Mouse (Mus musculus): ENCODE measurements at regions not wholly inside any gene's neighbourhood (a gene's known extent, or its start where the extent isn't known, plus 50 kb on each side); places are given as distances from the start of the nearest gene placed in this dataset.

- dilution Hi-C loops (cut with MboI; ENCODE audit: extremely low pct_ligation_motif_present, extremely low pct_unique_long_range_greater_than_20kb, low sequenced_read_pairs) (no loop called here), in situ Hi-C loops (cut with MboI; ENCODE audit: low pct_ligation_motif_present, low pct_unique_long_range_greater_than_20kb, low sequenced_read_pairs) (no loop called here)
- no peak for DNase-seq (ENCODE audit: extremely low read depth)
Observed at GRCm38 (mm10) chr4:7385069-7385468, 853.8 kb downstream of the Car8 start.

DNA sequence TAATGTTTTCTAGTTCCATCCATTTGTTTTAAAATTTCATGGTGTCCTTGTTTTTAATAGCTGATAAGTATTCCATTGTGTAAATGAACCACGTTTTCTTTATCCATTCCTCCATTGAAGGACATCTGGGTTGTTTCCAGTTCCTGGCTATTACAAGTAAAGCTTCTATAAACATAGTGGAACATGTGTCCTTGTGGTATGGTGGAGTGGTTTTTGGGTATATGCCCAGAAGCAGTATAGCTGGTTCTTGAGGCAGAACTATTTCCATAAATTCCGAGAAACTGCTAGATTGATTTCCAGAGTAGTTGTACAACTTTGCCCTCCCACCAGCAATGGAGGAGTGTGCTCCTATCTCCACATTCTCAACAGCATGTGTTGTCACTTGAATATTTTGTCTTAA is 858.8 kb downstream of the Car8 start:
- Histone ChIP-seq H3K4me2 (ENCODE audit: insufficient read depth, low read depth, poor library complexity, severe bottlenecking) (no peak overlapping the region), H3K27ac (ENCODE audit: insufficient read depth, low read depth) (no peak overlapping the region), H3K27me3 (replicated peaks) (no peaks in the 10 kb centered on the region), H3K9ac (ENCODE audit: insufficient read depth, low read depth) (no peak overlapping the region), H3K4me3 (replicated peaks in 1 of 3; ENCODE audit: low read depth in 2 of 3, low read length in 2 of 3, poor library complexity in 1 of 3) (no peak overlapping the region), H3K36me3 (replicated peaks in 1 of 2; ENCODE audit: control insufficient read depth in 1 of 2, insufficient read depth in 1 of 2, low read length in 1 of 2) (no peaks in the 10 kb centered on the region), H3K79me2 (replicated peaks; ENCODE audit: control insufficient read depth, extremely low read depth, insufficient read depth, poor library complexity, severe bottlenecking) (no peaks in the 10 kb centered on the region), H3K4me1 (ENCODE audit: control insufficient read depth in 1 of 2, insufficient read depth in 2 of 2) (peaks cover 0 to 4% of the 10 kb centered on the region in 2 experiments; a peak in 1 of 4 replicates), H3K9me3 (replicated peaks; ENCODE audit: low read length) (no peaks in the 10 kb centered on the region)
- TF ChIP-seq ELF1 (IDR thresholded peaks at IDR 0.05; ENCODE audit: low read depth, low read length) = no peak
- no peak for TF ChIP-seq USF1 (IDR thresholded peaks at IDR 0.05; ENCODE audit: low read depth, low read length)
- no peak for TF ChIP-seq NRF1 (IDR thresholded peaks at IDR 0.05; ENCODE audit: low read depth, low read length)
- TF ChIP-seq BHLHE40 (IDR thresholded peaks at IDR 0.05; ENCODE audit: low read depth, low read length) = no peak
- TF ChIP-seq KAT2A (IDR thresholded peaks at IDR 0.05; ENCODE audit: insufficient replicate concordance, low read length) = no peak
- no peak for TF ChIP-seq ZKSCAN1 (IDR thresholded peaks at IDR 0.05; ENCODE audit: borderline replicate concordance, low read depth, low read length)
- TF ChIP-seq CTCF (conservative IDR thresholded peaks at IDR 0.05 in 1 of 2, IDR thresholded peaks at IDR 0.05 in 1 of 2; ENCODE audit: low read depth in 2 of 2, low read length in 2 of 2) = no peak
- no peak for TF ChIP-seq MEF2A (IDR thresholded peaks at IDR 0.05; ENCODE audit: borderline replicate concordance, low read depth, low read length)
- TF ChIP-seq MAZ (IDR thresholded peaks at IDR 0.05; ENCODE audit: low read depth, low read length) = no peak
- no peak for TF ChIP-seq SIN3A (IDR thresholded peaks at IDR 0.05; ENCODE audit: low read length)
- TF ChIP-seq POLR2A (IDR thresholded peaks at IDR 0.05; ENCODE audit: low read depth, low read length) = no peak
- no peak for TF ChIP-seq POLR2AphosphoS2 (IDR thresholded peaks at IDR 0.05; ENCODE audit: low read depth, low read length)
- TF ChIP-seq MXI1 (IDR thresholded peaks at IDR 0.05; ENCODE audit: low read depth, low read length) = no peak
- TF ChIP-seq CHD2 (IDR thresholded peaks at IDR 0.05; ENCODE audit: low read length) = no peak
- TF ChIP-seq RCOR1 (conservative IDR thresholded peaks at IDR 0.05; ENCODE audit: low read depth, low read length) = no peak
- no peak for TF ChIP-seq SMC3 (IDR thresholded peaks at IDR 0.05; ENCODE audit: low read depth, low read length)
- dilution Hi-C loops (cut with MboI; ENCODE audit: extremely low pct_ligation_motif_present, extremely low pct_unique_long_range_greater_than_20kb, low sequenced_read_pairs) (no loop called here), in situ Hi-C loops (cut with MboI; ENCODE audit: low pct_ligation_motif_present, low pct_unique_long_range_greater_than_20kb, low sequenced_read_pairs) (no loop called here)
- DNase-seq (ENCODE audit: extremely low read depth) = no peak

More at GRCm38 (mm10) chr4:7385069-7385468, 853.8 kb downstream of the Car8 start:
- H3K27ac ChIP-seq (ENCODE audit: insufficient read depth, low read depth) = no peak overlapping the region
- no peak overlapping the region for H3K4me2 ChIP-seq (ENCODE audit: insufficient read depth, low read depth, poor library complexity, severe bottlenecking)
- peaks cover 0 to 4% of the 10 kb centered on the region in 2 experiments; a peak in 1 of 4 replicates for H3K4me1 ChIP-seq (ENCODE audit: control insufficient read depth in 1 of 2, insufficient read depth in 2 of 2)
- H3K27me3 ChIP-seq (replicated peaks) = no peaks in the 10 kb centered on the region
- no peak overlapping the region for H3K9ac ChIP-seq (ENCODE audit: insufficient read depth, low read depth)
- no peaks in the 10 kb centered on the region for H3K79me2 ChIP-seq (replicated peaks; ENCODE audit: control insufficient read depth, extremely low read depth, insufficient read depth, poor library complexity, severe bottlenecking)
- H3K36me3 ChIP-seq (replicated peaks in 1 of 2; ENCODE audit: control insufficient read depth in 1 of 2, insufficient read depth in 1 of 2, low read length in 1 of 2) = no peaks in the 10 kb centered on the region
- no peak overlapping the region for H3K4me3 ChIP-seq (replicated peaks in 1 of 3; ENCODE audit: low read depth in 2 of 3, low read length in 2 of 3, poor library complexity in 1 of 3)
- no peak for TF ChIP-seq SMC3 (IDR thresholded peaks at IDR 0.05; ENCODE audit: low read depth, low read length)
- TF ChIP-seq TBP (conservative IDR thresholded peaks at IDR 0.05; ENCODE audit: low read depth, low read length) = no peak
- TF ChIP-seq TCF12 (IDR thresholded peaks at IDR 0.05; ENCODE audit: low read depth, low read length) = no peak
- no peak for TF ChIP-seq RCOR1 (conservative IDR thresholded peaks at IDR 0.05; ENCODE audit: low read depth, low read length)
- TF ChIP-seq CHD1 (IDR thresholded peaks at IDR 0.05; ENCODE audit: low read depth, low read length) = no peak
- no peak for TF ChIP-seq POLR2A (IDR thresholded peaks at IDR 0.05; ENCODE audit: low read depth, low read length)
- no peak for TF ChIP-seq PAX5 (IDR thresholded peaks at IDR 0.05; ENCODE audit: low read length)
- TF ChIP-seq MXI1 (IDR thresholded peaks at IDR 0.05; ENCODE audit: low read depth, low read length) = no peak
- no peak for TF ChIP-seq E2F4 (IDR thresholded peaks at IDR 0.05; ENCODE audit: insufficient replicate concordance, low read depth, low read length)
- no peak for TF ChIP-seq KAT2A (IDR thresholded peaks at IDR 0.05; ENCODE audit: insufficient replicate concordance, low read length)
- no peak for TF ChIP-seq HCFC1 (IDR thresholded peaks at IDR 0.05; ENCODE audit: low read depth, low read length)
- no peak for TF ChIP-seq MYC (IDR thresholded peaks at IDR 0.05; ENCODE audit: low read depth, low read length)
- TF ChIP-seq EP300 (IDR thresholded peaks at IDR 0.05; ENCODE audit: low read length) = no peak
- H3K9me3 ChIP-seq (replicated peaks; ENCODE audit: low read length) = no peaks in the 10 kb centered on the region

All from CH12.LX (cell line).